In the genomic region with DNA sequence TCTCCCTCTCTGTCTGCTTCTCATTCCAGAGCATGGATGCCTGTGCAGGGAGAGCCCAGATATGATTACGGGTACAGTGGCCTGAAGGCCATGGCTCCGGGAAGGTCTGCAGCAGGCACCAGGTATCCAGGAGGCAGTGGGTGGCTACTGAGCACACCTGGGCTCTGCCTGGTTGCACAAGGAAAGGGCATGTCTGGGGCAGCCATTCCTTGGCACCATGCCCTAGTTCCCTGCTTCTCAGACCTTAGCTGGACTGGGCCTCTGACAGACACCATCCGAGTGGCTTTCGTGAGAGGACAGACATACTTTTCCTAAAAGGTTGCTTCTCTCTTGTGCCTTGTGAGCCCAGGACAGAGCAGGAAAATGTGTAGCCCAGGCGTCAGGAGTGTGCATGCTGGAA, we compare ENCODE assay signal across 15 mouse cellular contexts. TPM values are rescaled to one million over a fixed set of nuclear protein-coding genes. Genes with fewer than 3 reads are reported as not detected.
DNase-seq lines count a peak whose midpoint lies in the region; ATAC-seq lines count a peak whose summit lies in the region.
"Had no signal": no experiment of that assay in that cellular context is flagged by ENCODE, and none has a peak within 500 bp of the region (broad histone marks: within the 10 kb centered on the region; RNA-seq: fewer than 3 reads in every experiment).

No protein-coding gene starts in this region.

- no peak overlapping the region for H3K4me2 ChIP-seq in kidney, embryonic 16.5 days (replicated peaks; ENCODE audit: low read depth, low read length)
- H3K4me2 ChIP-seq: heart, embryonic 13.5 days; hindbrain, embryonic 15.5 days; limb, embryonic 15.5 days had no signal

- peaks cover 7% of the 10 kb centered on the region for H3K4me1 ChIP-seq in kidney, embryonic 16.5 days (ENCODE audit: insufficient read depth, low read length)

- ATAC-seq in kidney, embryonic 16.5 days (ENCODE audit: low FRiP score, low TSS enrichment) = no peak
- ATAC-seq: forebrain, embryonic 16.5 days had no signal

- no peaks in the 10 kb centered on the region; the same call in 1 of the 2 replicates for H3K9me3 ChIP-seq in kidney, embryonic 16.5 days (ENCODE audit: low read length)
- H3K9me3 ChIP-seq: heart, embryonic 13.5 days; hindbrain, embryonic 15.5 days; limb, embryonic 15.5 days had no signal

- DNase-seq in kidney, adult 18-20 months = peak; percentile 78
- peak; percentile 28 for DNase-seq in urinary bladder, postnatal 25 days (ENCODE audit: low spot score)
- no peak for DNase-seq in urinary bladder, adult 2 months (ENCODE audit: low spot score)
- peak; percentile 86 to 88 for DNase-seq in kidney, postnatal 25 days
- DNase-seq in lung, postnatal 4 days = peak; percentile 69 to 70
- no peak for DNase-seq in frontal cortex, adult 2 months (ENCODE audit: extremely low spot score in 1 of 2, low spot score in 1 of 2)
- DNase-seq in cerebellum, adult 8-10 months = no peak
- DNase-seq: cerebellum, adult 18-20 months; gastrocnemius, postnatal 36 days had no signal

- no peak overlapping the region for H3K9ac ChIP-seq in kidney, embryonic 16.5 days (replicated peaks; ENCODE audit: low read length)
- H3K9ac ChIP-seq: heart, embryonic 13.5 days; hindbrain, embryonic 15.5 days; limb, embryonic 15.5 days had no signal

- no peak overlapping the region; the same call in 1 of the 2 replicates for H3K27ac ChIP-seq in kidney, embryonic 16.5 days (ENCODE audit: low read length)
- H3K27ac ChIP-seq: heart, embryonic 13.5 days; hindbrain, embryonic 15.5 days; left cerebral cortex, adult 2 months; limb, embryonic 15.5 days had no signal

- H3K27me3 ChIP-seq in kidney, embryonic 16.5 days (ENCODE audit: insufficient read depth, low read length) = no peaks in the 10 kb centered on the region
- H3K27me3 ChIP-seq: hindbrain, embryonic 15.5 days; limb, embryonic 15.5 days had no signal

- H3K4me3 ChIP-seq in kidney, embryonic 16.5 days (ENCODE audit: low read length) = no peak overlapping the region
- H3K4me3 ChIP-seq: heart, embryonic 13.5 days; hindbrain, embryonic 15.5 days; left cerebral cortex, adult 2 months; limb, embryonic 15.5 days had no signal

- no peaks in the 10 kb centered on the region for H3K36me3 ChIP-seq in kidney, embryonic 16.5 days (ENCODE audit: insufficient read depth, low read length)
- H3K36me3 ChIP-seq: heart, embryonic 13.5 days; hindbrain, embryonic 15.5 days; limb, embryonic 15.5 days had no signal

- WGBS in kidney, embryonic 16.5 days = 84% methylated on average over 5 of the region's 5 CpGs

RNA-seq across cellular contexts. Expression of gene Ptges2, which starts 3.6 kb away (rescaled TPM):
- 38.3 and 39.5 TPM in 2 replicates for polyA plus RNA-seq in kidney, embryonic 16.5 days (2015; fragmentation: Nextera tagmentation; extraction: Ambion mirVana)
- 26.0 and 32.5 TPM in 2 replicates for polyA plus RNA-seq in urinary bladder, adult 2 months (2012; rRNA removed)
- 53.2 and 59.4 TPM in 2 replicates for polyA plus RNA-seq in frontal cortex, adult 2 months (2012; rRNA removed)

RNA-seq across cellular contexts. Expression of gene Lcn2, which starts 4.0 kb away (rescaled TPM):
- polyA plus RNA-seq in kidney, embryonic 16.5 days (2015; fragmentation: Nextera tagmentation; extraction: Ambion mirVana) = 9.0 and 12.7 TPM in 2 replicates
- polyA plus RNA-seq in urinary bladder, adult 2 months (2012; rRNA removed) = 3.0 and 3.2 TPM in 2 replicates
- polyA plus RNA-seq in frontal cortex, adult 2 months (2012; rRNA removed) = 0.18 and 0.80 TPM in 2 replicates
- polyA plus RNA-seq: forebrain, embryonic 16.5 days had no signal

RNA-seq across cellular contexts. Expression of gene 1110008P14Rik, which starts 10.3 kb away (rescaled TPM):
- polyA plus RNA-seq in kidney, embryonic 16.5 days (2015; fragmentation: Nextera tagmentation; extraction: Ambion mirVana) = 50.1 and 51.6 TPM in 2 replicates
- 101 and 129 TPM in 2 replicates for polyA plus RNA-seq in urinary bladder, adult 2 months (2012; rRNA removed)
- 396 and 571 TPM in 2 replicates for polyA plus RNA-seq in frontal cortex, adult 2 months (2012; rRNA removed)

RNA-seq across cellular contexts. Expression of gene Dnm1, which starts 38.9 kb away (rescaled TPM):
- 5.4 TPM in 2 replicates for polyA plus RNA-seq in kidney, embryonic 16.5 days (2015; fragmentation: Nextera tagmentation; extraction: Ambion mirVana)
- polyA plus RNA-seq in urinary bladder, adult 2 months (2012; rRNA removed) = 99.6 and 113 TPM in 2 replicates
- polyA plus RNA-seq in frontal cortex, adult 2 months (2012; rRNA removed) = 1,288 and 1,302 TPM in 2 replicates

RNA-seq across cellular contexts. Expression of gene Ciz1, which starts 39.9 kb away (rescaled TPM):
- 54.9 and 66.7 TPM in 2 replicates for polyA plus RNA-seq in kidney, embryonic 16.5 days (2015; fragmentation: Nextera tagmentation; extraction: Ambion mirVana)
- 120 and 125 TPM in 2 replicates for polyA plus RNA-seq in urinary bladder, adult 2 months (2012; rRNA removed)
- polyA plus RNA-seq in frontal cortex, adult 2 months (2012; rRNA removed) = 164 and 170 TPM in 2 replicates

Comparison
In these comparisons a context has a peak if more than half of its experiments do, and no peak if none do; other contexts are left out.
1. DNase-seq: peak in kidney, adult 18-20 months (single experiment), urinary bladder, postnatal 25 days (single experiment), kidney, postnatal 25 days (2 of 2) and lung, postnatal 4 days (2 of 2); none in urinary bladder, adult 2 months (single experiment), frontal cortex, adult 2 months (0 of 2) and cerebellum, adult 8-10 months (single experiment).